Mouse (Mus musculus) right cerebral cortex, adult 2 months (tissue): ENCODE measurements at regions not wholly inside any gene's neighbourhood (a gene's known extent, or its start where the extent isn't known, plus 50 kb on each side); places are given as distances from the start of the nearest gene placed in this dataset.

Experiments
- DNase-seq, 2 experiments: peaks; one replicate each; pipeline ENCODE4 v3.0.0; 2021 to 2022; ENCODE audit warnings: low spot score in 2 of 2

DNA sequence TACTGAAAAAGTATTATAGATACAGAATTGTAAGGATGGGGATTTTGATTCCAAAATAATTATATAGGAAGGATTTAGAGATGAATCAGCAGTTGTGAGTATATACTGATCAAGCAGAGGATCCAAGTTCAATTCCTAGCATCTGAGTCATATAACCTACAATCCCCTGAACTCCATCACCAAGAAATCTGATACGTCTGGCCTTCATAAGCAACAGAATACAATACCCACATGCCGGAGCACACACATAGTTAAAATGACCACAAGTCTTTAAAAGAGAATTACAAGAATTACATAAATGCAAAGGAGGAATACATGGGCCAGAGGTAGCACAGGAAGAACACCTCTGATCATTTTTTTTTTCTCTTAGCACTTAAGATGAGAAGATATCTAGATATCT lies 847.7 kb downstream of the D3Ertd751e start:
- DNase-seq, result no peak

DNA sequence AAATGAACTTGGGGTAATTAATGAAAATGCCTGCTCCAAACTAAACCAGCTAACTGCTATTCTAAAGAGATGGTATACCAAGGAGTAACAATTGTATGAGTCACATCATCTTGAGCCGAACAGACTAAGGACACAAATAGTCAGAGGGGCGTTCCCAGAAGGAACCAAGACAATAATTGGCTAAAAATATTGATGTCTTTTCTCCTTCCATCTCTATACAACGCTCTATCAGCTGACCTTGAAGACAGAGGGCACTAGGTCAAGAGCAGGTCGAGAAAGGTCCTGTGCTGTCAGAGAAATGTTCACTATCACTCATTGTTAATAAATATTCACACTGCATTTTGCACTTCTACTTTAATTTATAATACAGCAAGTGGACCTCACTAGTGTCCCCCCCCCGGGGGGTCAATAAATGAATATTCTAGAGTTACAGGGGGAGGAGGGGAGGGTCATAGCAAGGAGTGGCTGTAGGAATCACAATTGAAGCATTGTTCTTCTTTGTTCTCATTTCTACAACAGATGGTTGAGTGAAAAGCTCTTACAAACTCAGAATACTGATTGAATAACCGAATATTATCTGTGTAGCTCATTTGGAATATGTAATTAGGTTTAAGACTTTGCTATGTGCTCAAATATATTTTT lies 851.5 kb downstream of the D3Ertd751e start:
- DNase-seq, result no peak

DNA sequence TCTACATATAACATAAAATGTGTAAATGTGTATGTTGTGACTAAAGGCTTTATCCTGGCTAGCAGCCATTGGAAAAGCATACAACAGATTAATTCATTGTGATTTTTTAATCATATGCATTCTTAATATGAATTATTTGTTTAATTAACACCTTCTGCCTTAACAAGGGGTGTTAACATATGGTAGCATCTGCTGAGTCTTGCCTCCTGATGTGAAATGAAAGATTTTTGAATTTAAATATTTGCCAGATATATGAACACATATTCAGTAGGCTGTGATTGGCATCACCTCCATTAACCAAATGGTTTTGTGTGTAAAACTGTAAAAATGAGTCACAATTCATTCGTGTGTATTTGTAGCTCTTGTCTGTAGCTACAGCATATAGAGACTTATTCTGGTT lies 854.3 kb downstream of the D3Ertd751e start:
- DNase-seq, result no peak
